Mouse (Mus musculus): ENCODE data around the gene Smim1. TPM values are rescaled to one million over a fixed set of nuclear protein-coding genes. Genes with fewer than 3 reads are reported as not detected.

Gene Smim1
- polyA plus RNA-seq (2016; fragmentation: Nextera tagmentation; extraction: Ambion mirVana), result 19.3 and 24.5 TPM in 2 replicates

GRCm38 (mm10) chr4:154025641-154026440, at the start of gene Smim1:
Gene Smim1 (minus strand): TSS chr4:154026230.
- peak within 1 kb of the TSS; percentile 56 for H3K4me3 ChIP-seq
- peaks cover 38% of the 10 kb centered on the region for H3K4me1 ChIP-seq
- H3K9me3 ChIP-seq, result no peaks in the 10 kb centered on the region
- peak; percentile 74 for DNase-seq (ENCODE audit: low spot score)
- peaks cover 21% of the 10 kb centered on the region for H3K36me3 ChIP-seq (replicated peaks)
- H3K27me3 ChIP-seq (replicated peaks; ENCODE audit: low read depth, poor library complexity, severe bottlenecking), result peaks cover 47% of the 10 kb centered on the region
- WGBS, result 1% methylated on average over 33 of the region's 33 CpGs
- H3K27ac ChIP-seq (replicated peaks), result peak within 1 kb of the TSS; percentile 31

- H3K4me1 ChIP-seq, result peaks cover 16% of the 10 kb centered on the region
- 19% methylated on average over 16 of the region's 16 CpGs for WGBS
- DNase-seq (ENCODE audit: low spot score), result peak; percentile 35
- H3K27ac ChIP-seq (replicated peaks), result no peak overlapping the region
- no peaks in the 10 kb centered on the region for H3K36me3 ChIP-seq (replicated peaks)
- H3K4me3 ChIP-seq, result peak overlapping the region; percentile 30
- H3K9me3 ChIP-seq, result no peaks in the 10 kb centered on the region
- peaks cover 53% of the 10 kb centered on the region for H3K27me3 ChIP-seq (replicated peaks; ENCODE audit: low read depth, poor library complexity, severe bottlenecking)
Measured at GRCm38 (mm10) chr4:154071941-154072340, 45.9 kb upstream of the Smim1 start.

DNA sequence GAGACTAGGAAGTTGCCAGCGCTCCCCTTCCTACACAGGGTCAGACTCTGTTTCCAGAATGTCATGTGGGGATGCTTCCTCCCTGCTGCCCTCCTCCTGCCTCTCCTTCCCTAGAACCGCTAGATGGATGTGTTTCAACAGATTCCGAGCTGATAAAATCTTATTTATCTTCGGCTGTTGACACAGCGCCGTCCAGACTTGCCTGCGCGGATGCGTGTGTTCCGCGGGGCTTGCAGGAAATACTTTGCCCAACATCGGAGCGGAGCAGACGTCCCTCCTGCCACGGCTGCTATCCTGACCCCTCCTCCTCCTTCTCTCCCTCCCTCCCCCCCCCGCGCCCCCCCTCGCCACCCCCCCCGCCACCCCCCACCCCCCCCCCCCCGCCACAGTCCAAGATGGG, 45.5 kb upstream of the Smim1 start:
- WGBS, result under 1% methylated on average over 15 of the region's 20 CpGs
- H3K4me3 ChIP-seq, result peak overlapping the region; percentile 30
- no peaks in the 10 kb centered on the region for H3K36me3 ChIP-seq (replicated peaks)
- H3K4me1 ChIP-seq, result peaks cover 16% of the 10 kb centered on the region
- no peaks in the 10 kb centered on the region for H3K9me3 ChIP-seq
- DNase-seq (ENCODE audit: low spot score), result peak; percentile 33
- H3K27me3 ChIP-seq (replicated peaks; ENCODE audit: low read depth, poor library complexity, severe bottlenecking), result peaks cover 52% of the 10 kb centered on the region
- no peak overlapping the region for H3K27ac ChIP-seq (replicated peaks)

DNA sequence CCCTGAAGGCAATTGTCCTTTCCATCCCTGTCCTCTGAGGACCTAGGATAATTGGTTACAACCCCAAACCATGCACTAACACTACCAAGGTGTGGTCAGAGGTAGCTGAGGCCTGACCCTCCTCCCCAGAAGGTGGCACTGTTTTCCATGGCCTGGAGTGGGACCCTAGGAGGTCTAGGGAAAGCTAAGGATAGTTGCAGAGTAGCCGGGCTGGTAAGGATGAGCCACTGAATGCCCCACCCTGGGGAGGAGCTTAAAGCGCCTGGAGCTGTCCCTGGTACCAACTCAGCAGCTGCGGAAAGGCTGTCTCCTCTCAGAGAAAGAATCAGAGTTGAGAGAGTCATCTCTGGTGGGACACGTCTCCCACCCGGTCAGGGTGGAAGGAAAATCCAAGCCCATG, 44.9 kb upstream of the Smim1 start:
- under 1% methylated on average over 5 of the region's 5 CpGs for WGBS

DNA sequence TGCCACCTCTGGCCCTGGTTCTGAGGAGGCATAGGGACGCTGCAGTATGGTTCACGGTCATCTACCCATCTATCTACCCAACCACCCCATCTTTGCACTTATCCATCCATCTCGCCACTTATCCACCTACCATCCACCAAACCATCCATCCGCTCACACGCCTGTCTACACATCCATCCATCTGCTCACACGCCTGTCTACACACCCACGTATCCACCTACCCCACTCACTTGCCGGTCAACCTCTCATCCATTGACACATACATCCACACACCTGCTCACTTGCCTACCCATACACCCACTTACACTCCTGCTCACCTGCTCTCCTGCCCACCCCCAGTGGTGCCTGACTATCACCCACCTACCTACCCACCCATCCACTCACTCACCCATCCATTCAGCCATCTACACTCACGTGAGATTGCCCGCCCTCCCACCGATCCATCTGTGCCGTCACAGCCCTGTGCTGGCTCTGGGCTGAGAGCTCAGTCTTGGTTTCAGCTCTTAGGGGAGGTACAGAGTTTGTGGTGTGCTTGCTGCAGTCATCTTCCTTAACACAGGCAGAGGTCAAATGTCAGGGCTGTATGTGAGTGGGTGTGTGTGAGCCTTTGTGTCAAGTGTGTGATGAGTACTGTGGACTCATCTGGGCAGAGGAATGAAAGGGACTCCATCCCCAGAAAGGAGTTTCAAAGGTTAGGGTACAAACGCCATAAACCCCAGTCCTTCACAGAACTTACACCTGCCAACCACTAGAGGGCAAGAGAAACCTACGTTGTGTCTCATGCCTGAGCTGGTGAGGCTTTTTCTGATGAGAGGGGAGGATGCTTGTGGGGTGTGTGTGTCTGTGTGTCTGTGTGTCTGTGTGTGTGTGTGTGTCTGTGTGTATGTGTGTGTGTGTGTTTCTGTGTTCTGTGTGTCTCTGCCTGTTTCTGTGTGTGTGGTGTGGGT, 39.1 kb upstream of the Smim1 start:
- Histone ChIP-seq H3K27ac (replicated peaks) (no peak overlapping the region), H3K4me3 (no peak overlapping the region), H3K27me3 (replicated peaks; ENCODE audit: low read depth, poor library complexity, severe bottlenecking) (peaks cover 9% of the 10 kb centered on the region), H3K9me3 (no peaks in the 10 kb centered on the region), H3K4me1 (no peaks in the 10 kb centered on the region), H3K36me3 (replicated peaks) (no peaks in the 10 kb centered on the region)
- WGBS, result 63% methylated on average over 14 of the region's 14 CpGs
- DNase-seq (ENCODE audit: low spot score), result peak; percentile 16

More for the DNA sequence above, 44.9 kb upstream of the Smim1 start:
- H3K36me3 ChIP-seq (replicated peaks), result no peaks in the 10 kb centered on the region
- DNase-seq (ENCODE audit: low spot score), result peak; percentile 69
- peaks cover 47% of the 10 kb centered on the region for H3K27me3 ChIP-seq (replicated peaks; ENCODE audit: low read depth, poor library complexity, severe bottlenecking)
- H3K4me1 ChIP-seq, result peaks cover 16% of the 10 kb centered on the region
- H3K27ac ChIP-seq (replicated peaks), result no peak overlapping the region
- no peaks in the 10 kb centered on the region for H3K9me3 ChIP-seq
- no peak overlapping the region for H3K4me3 ChIP-seq

DNA sequence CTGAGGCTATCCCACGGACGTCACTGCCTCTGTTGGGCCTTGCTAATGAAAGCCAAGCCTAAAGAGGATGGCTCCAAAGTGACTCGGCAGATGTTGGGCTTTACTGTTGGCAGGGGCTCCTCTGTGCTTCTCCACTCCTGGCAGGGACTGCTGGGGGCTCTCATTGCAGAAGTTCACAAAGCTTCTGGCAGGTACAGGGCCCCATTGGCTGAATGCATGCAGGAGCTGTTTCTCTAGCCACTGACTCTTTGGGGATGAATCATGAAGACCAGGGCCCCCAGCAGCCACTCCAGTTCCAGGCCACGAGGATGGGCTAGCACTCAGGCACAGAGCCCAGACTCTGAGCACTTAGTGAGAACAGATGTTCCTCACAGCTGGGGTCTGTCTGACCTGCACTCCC, 31.7 kb upstream of the Smim1 start:
- no peak for DNase-seq (ENCODE audit: low spot score)
- H3K4me3 ChIP-seq, result no peak overlapping the region
- no peaks in the 10 kb centered on the region for H3K9me3 ChIP-seq
- H3K4me1 ChIP-seq, result no peaks in the 10 kb centered on the region; the same call in 1 of the 2 replicates
- 66% methylated on average over 4 of the region's 4 CpGs for WGBS
- no peak overlapping the region for H3K27ac ChIP-seq (replicated peaks)
- no peaks in the 10 kb centered on the region for H3K36me3 ChIP-seq (replicated peaks)
- H3K27me3 ChIP-seq (replicated peaks; ENCODE audit: low read depth, poor library complexity, severe bottlenecking), result 0 out of 2 replicates have a peak, but pooled peaks cover 4% of the 10 kb centered on the region

GRCm38 (mm10) chr4:154056661-154057060, 30.6 kb upstream of the Smim1 start:
- no peaks in the 10 kb centered on the region for H3K27me3 ChIP-seq (replicated peaks; ENCODE audit: low read depth, poor library complexity, severe bottlenecking)
- H3K4me3 ChIP-seq, result no peak overlapping the region
- 65% methylated on average over 2 of the region's 2 CpGs for WGBS
- no peak for DNase-seq (ENCODE audit: low spot score)
- no peaks in the 10 kb centered on the region for H3K9me3 ChIP-seq
- no peak overlapping the region for H3K27ac ChIP-seq (replicated peaks)
- no peaks in the 10 kb centered on the region for H3K36me3 ChIP-seq (replicated peaks)
- no peaks in the 10 kb centered on the region; the same call in 1 of the 2 replicates for H3K4me1 ChIP-seq

DNA sequence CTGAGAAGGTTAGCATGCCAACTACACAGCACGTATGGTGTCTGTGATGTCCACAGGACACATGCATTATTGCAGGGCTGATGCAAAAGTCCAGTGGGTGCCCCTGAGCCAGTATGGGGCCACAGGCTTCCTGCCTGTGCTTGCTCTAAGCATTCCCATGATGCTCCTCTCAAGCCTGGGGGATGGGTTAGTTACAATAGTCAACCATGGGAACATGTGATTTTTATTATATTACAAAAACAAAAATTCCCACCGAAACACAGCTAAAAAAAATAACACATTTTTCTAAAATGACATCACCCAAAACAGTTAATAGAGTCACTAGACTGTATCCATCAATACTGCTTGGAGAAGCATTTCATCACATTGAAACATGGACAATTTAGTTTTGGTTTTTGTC, 30.0 kb upstream of the Smim1 start:
- Histone ChIP-seq H3K4me3 (no peak overlapping the region), H3K9me3 (no peaks in the 10 kb centered on the region), H3K27ac (replicated peaks) (no peak overlapping the region), H3K36me3 (replicated peaks) (no peaks in the 10 kb centered on the region), H3K4me1 (no peaks in the 10 kb centered on the region; the same call in 1 of the 2 replicates), H3K27me3 (replicated peaks; ENCODE audit: low read depth, poor library complexity, severe bottlenecking) (no peaks in the 10 kb centered on the region)
- DNase-seq (ENCODE audit: low spot score), result no peak
- 77% methylated on average over 2 of the region's 2 CpGs for WGBS

- H3K4me1 ChIP-seq, result no peaks in the 10 kb centered on the region; the same call in 1 of the 2 replicates
- no peaks in the 10 kb centered on the region for H3K36me3 ChIP-seq (replicated peaks)
- 88% methylated on average over 7 of the region's 7 CpGs for WGBS
- no peak overlapping the region for H3K4me3 ChIP-seq
- no peak overlapping the region for H3K27ac ChIP-seq (replicated peaks)
- DNase-seq (ENCODE audit: low spot score), result no peak
- no peaks in the 10 kb centered on the region for H3K9me3 ChIP-seq
- H3K27me3 ChIP-seq (replicated peaks; ENCODE audit: low read depth, poor library complexity, severe bottlenecking), result no peaks in the 10 kb centered on the region
Measured at GRCm38 (mm10) chr4:154055482-154055881, 29.5 kb upstream of the Smim1 start.

- no peak for DNase-seq (ENCODE audit: low spot score)
- no peaks in the 10 kb centered on the region for H3K36me3 ChIP-seq (replicated peaks)
- no peaks in the 10 kb centered on the region for H3K27me3 ChIP-seq (replicated peaks; ENCODE audit: low read depth, poor library complexity, severe bottlenecking)
- H3K9me3 ChIP-seq, result no peaks in the 10 kb centered on the region
- WGBS, result 54% methylated on average over 4 of the region's 4 CpGs
- H3K4me3 ChIP-seq, result no peak overlapping the region
- H3K4me1 ChIP-seq, result no peaks in the 10 kb centered on the region; the same call in 1 of the 2 replicates
- no peak overlapping the region for H3K27ac ChIP-seq (replicated peaks)
Measured at GRCm38 (mm10) chr4:154053065-154053464, 27.0 kb upstream of the Smim1 start.

DNA sequence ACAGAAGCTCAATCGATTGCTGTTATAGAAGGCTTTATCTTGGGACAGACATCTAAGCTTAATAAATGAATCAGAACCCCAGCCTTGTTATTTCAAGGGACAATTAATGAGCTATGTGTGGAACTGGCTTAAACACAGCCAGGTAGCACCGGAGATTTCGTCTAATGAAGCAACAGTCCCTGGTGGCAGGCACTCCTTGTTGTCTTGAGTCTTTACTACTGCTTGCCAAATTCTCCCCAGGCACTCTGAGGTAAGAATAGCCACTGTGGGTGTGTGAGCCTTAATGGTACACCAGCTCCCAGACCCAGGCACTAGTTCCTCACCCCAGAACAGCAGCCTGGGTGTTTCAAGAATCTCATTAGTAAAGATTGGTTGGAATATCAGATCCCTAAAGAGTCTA, 25.4 kb upstream of the Smim1 start:
- Histone ChIP-seq H3K4me1 (no peaks in the 10 kb centered on the region; the same call in 1 of the 2 replicates), H3K36me3 (replicated peaks) (no peaks in the 10 kb centered on the region), H3K27me3 (replicated peaks; ENCODE audit: low read depth, poor library complexity, severe bottlenecking) (no peaks in the 10 kb centered on the region), H3K9me3 (no peaks in the 10 kb centered on the region), H3K27ac (replicated peaks) (no peak overlapping the region), H3K4me3 (no peak overlapping the region)
- 91% methylated on average over 3 of the region's 3 CpGs for WGBS
- no peak for DNase-seq (ENCODE audit: low spot score)

DNA sequence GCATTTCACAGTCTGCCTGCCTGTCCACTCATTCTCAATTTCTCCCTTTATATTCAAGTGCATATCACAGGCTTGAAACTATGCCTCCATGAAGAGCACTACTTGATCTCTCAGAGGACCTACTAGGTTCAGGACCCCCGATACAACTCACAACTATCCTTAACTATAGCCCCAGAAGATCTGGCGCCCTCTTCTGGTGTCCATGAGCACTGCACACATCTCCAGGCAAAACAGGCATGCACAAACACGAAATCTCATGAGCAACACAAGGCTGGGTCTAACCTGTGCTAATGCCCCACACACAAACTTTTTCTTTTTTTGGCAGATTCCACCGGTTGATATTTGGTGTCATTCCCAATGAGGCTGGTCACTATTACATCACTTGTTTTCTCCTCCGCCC, 19.8 kb upstream of the Smim1 start:
- WGBS, result 67% methylated on average over 5 of the region's 5 CpGs
- DNase-seq (ENCODE audit: low spot score), result no peak
- no peak overlapping the region for H3K27ac ChIP-seq (replicated peaks)
- H3K4me3 ChIP-seq, result no peak overlapping the region
- H3K27me3 ChIP-seq (replicated peaks; ENCODE audit: low read depth, poor library complexity, severe bottlenecking), result no peaks in the 10 kb centered on the region
- no peaks in the 10 kb centered on the region for H3K4me1 ChIP-seq
- H3K36me3 ChIP-seq (replicated peaks), result no peaks in the 10 kb centered on the region
- no peaks in the 10 kb centered on the region for H3K9me3 ChIP-seq

All from embryonic facial prominence, embryonic 10.5 days (tissue).